Mouse (Mus musculus) lung, postnatal 10 days (tissue): ENCODE results near the gene Map4k3.
"Not testable (repeated sequence)": the region's sequence is repeated elsewhere in the genome, so short reads cannot be mapped to it uniquely, and the experiment has no call there.

Source experiments
- DNase-seq: peaks from one replicate; pipeline ENCODE4 v3.0.0; 2021

Map4k3 gene

DNA sequence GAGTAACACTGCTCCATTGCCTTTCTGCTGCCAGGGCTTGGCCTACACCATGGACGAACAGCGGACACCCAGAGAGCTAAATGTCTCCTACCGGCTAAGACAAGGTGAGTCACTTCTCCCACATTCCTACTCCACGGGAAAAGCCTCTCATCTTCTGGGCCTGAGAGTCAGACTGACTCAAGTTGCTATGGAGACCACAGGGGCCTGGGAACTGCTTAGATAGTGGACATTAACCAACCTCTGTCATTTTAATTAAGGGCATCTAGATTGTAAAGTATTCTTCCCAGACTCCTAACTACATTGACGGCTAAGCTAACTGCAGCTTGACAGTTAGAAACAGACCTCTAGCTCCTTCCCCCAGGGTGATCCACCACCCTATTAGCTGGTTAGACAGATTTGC, 165.5 kb downstream of the Map4k3 start:
- no peak for DNase-seq

GRCm38 (mm10) chr17:80560669-80561401, 167.4 kb downstream of the Map4k3 start:
- peak; percentile 86 for DNase-seq

- DNase-seq, result no peak
These were observed 168.5 kb downstream of the Map4k3 start for GRCm38 (mm10) chr17:80559745-80560144.

DNA sequence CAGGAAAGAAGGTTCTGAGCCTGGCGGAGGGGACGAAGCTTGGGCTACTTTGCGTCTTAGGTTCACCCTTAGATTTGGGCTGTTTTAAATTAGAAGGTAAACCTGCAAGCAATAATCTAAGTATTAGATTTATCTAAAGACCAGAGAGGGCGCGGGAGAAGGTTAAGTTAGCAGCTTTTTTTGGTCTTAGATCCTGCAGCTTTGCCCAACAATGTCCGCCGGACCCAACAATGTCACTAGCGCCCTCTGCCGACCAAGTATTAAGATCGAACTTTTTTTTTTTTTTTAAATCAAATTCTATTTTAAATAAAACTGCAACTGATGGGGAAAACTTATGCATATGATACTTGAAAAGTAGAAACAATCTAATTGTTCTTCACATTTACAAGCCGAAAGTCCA, 169.2 kb downstream of the Map4k3 start:
- DNase-seq, result peak; percentile 58

DNA sequence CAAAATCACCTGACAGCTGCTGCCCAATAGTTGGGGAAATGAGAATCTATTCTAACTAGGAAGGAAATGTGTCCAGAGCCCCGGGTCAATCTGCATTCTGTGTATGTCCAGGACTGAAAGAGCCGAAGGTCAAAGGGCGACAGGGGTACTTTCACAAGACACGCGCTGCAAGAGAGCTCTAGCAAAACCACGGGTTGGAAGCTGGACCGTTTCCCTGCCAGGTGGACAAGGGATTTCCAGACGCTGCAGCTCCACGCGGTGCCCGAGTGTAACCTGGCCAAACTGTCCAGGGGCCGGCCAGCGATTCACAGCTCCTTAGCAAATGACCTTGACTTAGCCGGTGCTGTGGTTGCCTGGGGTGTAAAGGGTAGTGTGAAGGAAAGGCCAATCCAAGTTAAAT, 169.7 kb downstream of the Map4k3 start:
- peak; percentile 4 for DNase-seq

- DNase-seq, result no peak
These were observed 170.8 kb downstream of the Map4k3 start for GRCm38 (mm10) chr17:80557461-80557860.

DNA sequence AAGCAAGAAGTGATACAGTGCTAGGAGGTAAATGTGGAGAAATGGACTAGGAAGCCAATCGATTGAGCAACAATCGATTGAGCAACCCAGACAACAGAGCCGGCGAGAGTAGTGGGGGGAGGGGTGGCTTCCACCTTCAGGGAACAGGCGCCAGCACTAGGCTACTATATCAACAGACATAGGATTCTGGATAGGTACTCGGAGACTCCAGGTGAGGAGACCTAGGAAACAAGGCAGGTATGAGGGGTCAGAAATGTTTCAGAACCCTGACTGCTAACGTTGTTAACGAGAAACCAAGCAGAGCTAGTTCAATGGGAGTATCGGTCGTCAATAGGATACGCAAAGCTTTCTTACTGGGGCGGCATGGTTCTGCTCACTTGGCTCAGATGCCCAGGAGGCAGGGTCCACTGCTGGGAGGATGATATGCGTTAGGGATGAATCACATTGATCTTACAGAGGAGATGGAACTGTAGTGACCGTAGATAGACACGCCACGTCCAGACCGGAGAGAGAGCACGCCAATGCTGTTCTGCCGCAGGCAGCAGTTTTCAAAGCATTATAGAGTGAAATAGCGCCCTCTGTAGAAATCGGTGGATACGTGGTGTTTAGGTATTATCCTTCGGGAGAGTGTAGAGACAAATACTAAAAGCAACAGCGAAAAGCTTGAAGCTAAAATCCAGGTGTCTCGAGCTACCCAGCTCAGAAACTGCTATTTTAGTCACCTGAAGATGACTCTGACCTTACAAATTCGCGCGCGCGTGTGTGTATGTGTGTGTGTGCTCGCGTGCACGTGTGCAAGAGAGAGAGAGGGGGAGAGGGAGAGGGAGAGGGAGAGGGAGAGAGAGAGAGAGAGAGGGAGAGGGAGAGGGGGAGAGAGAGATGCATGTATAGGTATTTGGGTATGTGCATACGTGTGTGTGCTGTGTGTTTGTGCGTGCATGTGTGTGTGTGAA, 174.7 kb downstream of the Map4k3 start:
- DNase-seq, result peak; percentile 86

- no peak for DNase-seq
These were observed 175.6 kb downstream of the Map4k3 start for GRCm38 (mm10) chr17:80552653-80553052.

GRCm38 (mm10) chr17:80550981-80551380, 177.3 kb downstream of the Map4k3 start:
- no peak for DNase-seq

DNA sequence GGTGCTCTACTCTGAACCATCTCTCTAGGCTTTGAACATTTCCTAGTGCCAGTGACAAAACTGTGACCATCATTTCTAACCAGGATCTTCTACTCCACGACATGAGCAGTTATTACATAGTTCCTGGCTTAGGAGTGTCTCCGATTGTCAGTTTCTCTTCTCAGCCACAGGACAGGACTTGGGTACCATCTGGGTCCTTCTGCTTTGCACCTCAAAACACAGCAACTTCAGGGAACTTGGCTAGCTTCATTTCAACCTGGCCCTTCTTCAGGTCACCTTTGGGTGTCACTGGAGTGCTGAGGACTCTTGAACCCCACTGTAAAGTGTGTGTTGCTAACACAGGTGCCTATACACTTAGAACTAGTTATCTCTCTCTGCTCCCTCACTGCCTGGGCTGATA, 181.4 kb downstream of the Map4k3 start:
- no peak for DNase-seq

- DNase-seq, result no peak
These were observed 182.1 kb downstream of the Map4k3 start for GRCm38 (mm10) chr17:80546227-80546626.

DNA sequence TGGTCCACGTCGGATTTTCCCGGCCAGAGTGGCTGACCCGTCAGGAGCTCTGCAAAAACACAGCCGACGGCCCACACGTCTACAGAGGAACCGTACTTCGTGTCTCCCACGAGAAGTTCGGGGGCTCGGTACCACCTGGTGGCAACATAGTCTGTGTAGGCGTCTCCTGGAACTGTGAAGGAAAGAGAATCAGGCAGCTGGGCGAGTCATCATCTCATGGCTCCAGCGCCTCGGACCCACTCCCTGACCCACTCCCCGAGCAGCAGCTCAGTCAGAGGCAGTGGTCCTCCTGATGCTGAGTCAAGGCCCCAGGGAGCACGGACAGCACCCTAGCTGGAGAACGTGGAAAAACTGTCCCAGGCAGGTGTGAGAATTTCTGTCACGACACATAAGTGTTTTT, 184.6 kb downstream of the Map4k3 start:
- DNase-seq, result no peak

- DNase-seq, result no peak
These were observed 191.1 kb downstream of the Map4k3 start for GRCm38 (mm10) chr17:80537136-80537535.

GRCm38 (mm10) chr17:80535633-80536032, 192.7 kb downstream of the Map4k3 start:
- DNase-seq, result peak; percentile 47

- not testable (repeated sequence) for DNase-seq
These were observed 196.9 kb downstream of the Map4k3 start for GRCm38 (mm10) chr17:80531351-80531750.
